Mouse (Mus musculus): ENCODE results near the gene Adi1.
A peak's percentile ranks its signal among the peaks of the same experiment; 100 is the strongest.

The Adi1 gene

DNA sequence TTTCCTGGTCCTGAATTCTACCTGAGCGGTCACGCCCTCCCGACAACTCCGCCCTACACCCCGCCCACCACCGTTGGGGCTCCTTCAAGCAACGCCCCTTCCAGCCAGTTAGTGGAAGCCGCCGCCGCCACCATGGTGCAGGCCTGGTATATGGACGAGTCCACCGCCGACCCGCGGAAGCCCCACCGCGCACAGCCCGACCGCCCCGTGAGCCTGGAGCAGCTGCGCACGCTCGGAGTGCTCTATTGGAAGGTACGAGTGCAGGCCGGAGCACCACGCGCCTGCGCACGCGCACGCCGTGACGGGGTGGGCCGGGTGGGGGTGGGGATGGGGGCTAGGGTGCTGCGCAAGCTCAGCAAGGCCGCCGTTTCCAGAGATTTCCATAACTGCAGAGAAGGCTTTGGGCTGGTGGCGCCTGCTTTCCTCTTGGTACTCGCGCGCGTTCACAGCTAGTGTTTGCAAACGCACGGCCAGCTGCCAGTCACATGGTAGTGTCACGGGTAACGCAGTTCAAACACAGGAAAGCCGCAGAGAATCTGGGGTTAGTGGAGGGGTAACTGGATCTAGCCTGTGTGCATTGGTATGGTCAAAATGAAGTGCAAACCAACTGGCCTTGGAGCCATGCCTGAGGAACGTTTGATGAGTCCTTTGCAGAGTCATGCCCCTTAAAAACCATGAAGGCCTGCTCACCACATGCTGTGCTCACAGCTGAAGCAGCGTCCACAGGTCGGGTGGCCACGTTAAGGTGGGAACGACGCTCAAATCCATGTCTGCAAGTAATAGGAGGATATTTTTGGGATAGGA, at the start of gene Adi1:
Adi1 (plus strand) TSS at position 111 of the 804 bp plus-strand sequence.
- DNase-seq (ENCODE audit: low spot score): peak; percentile 87

DNA sequence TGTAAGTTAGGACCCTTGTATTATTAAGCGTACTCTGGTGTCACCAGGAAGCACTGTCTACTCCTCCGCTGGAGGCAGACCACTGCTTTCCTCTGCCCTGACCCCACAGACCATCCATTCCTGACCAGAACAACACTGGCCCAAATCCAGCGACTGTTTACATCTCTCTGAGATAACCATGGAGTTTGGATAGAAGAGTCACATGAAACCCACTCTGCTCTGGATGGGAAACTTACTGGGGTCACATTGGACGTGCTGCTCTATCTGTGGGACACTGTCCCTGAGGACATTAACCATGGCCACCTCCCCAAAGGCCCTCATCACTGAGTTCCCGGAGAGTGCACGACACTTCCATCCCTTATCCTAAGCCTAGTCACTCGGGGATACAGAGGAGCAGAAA, 49.6 kb upstream of the Adi1 start:
- DNase-seq (ENCODE audit: low spot score): no peak

DNA sequence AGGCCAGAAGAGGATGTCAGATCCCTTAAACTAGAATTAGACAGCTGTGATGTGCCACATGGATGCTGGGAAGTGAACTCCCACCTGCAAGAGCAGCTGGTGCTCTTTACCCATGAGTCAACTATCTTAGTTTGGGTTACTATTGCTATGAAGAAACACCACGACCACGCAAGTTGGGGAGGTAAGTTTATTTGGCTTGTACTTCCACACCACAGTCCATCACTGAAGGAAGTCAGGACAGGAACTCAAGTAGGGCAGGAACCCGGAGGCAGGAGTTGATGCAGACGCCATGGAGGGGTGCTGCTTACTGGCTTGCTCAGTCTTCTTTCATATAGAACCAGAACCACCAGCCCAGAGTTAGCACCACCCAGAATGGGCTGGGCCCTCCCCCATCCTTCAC, 47.9 kb upstream of the Adi1 start:
- no peak for DNase-seq (ENCODE audit: low spot score)

DNA sequence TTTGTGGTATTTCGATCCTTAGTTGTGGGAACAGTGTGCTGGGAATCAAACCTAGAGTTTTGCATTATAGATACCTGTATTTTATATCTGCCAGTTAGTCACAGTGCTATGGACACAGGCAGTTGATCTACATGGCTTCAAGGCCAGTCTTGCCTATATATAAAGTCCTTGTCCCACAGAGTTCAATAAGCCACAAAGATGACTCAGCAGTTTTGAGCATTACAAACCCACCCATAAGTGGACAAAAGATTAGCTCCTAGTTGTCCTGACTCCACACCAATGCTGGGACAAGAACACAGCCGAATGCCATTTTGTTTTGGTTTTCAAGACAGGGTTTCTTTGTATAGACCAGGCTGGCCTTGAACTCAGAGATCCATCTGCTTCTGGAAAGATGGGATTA, 46.6 kb upstream of the Adi1 start:
- no peak for DNase-seq (ENCODE audit: low spot score)

DNA sequence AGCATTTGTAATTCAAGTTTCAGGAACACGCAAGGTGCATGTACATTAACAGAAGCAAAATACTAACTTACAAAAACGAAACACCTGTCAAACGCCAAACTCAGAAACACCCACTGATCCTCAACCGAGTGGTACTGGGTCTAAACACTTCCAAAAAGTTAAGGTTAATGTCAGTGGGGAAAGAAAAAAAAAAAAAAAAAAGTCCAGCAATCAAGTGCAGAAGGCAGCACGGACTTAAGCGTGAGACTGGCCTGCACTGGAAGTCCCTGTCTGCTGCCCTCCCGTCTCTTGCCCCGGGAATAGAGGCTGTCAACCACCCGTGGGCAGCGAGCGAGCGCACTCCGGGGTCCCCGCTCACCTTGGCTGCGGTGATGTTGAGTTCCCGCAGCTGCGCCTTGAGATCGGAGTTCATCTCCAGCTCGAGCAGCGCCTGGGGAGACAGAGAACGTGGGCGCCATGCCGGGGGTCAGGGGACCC, 39.9 kb upstream of the Adi1 start:
- DNase-seq (ENCODE audit: low spot score): no peak

DNA sequence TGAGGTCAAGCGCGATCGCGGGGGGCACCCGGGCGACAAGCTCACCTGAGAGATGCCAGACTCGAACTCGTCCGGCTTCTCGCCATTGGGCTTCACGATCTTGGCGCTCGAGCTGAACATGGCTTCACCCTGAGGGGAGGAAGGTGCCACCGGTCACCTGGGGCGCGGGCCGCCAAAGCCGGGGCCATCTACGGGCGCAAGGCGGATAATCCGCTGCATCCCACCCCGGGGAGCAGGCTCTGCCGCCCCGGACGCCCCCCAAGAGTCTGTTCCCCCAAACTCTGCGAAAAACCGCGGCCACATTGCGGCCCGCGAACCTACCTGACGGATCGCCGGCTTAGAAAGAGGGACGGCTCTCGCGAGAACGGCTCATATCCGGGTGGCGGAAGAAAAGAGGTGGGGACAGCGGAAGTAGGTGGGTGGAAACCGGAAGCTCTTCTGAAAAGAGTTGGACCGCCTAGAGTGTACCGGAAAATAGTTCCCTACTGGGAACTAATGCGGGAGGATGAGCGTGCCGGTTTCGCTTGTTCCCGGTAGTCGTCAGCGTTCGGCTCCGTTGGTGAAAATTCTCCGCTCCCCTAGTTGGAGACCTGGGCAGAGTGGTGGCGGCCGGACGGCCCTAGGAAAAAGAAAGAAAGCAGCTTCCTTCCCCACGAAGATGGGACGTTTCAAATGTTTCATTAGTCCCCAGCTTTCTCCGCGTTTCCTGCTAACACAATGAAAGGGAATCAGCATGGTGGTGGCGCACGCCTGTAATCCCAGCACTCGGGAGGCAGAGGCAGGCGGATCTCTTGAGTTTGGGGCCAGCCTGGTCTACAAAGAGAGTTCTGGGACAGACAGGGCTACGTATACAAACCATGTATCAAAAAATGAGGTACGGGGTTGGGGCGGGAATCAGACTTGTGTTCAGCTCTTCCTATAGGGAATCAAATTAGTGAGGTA, 39.2 kb upstream of the Adi1 start, which contains the start of gene Rps7:
Rps7 (minus strand) TSS at position 419 of the 942 bp plus-strand sequence.
- peak; percentile 91 for DNase-seq (ENCODE audit: low spot score)

DNA sequence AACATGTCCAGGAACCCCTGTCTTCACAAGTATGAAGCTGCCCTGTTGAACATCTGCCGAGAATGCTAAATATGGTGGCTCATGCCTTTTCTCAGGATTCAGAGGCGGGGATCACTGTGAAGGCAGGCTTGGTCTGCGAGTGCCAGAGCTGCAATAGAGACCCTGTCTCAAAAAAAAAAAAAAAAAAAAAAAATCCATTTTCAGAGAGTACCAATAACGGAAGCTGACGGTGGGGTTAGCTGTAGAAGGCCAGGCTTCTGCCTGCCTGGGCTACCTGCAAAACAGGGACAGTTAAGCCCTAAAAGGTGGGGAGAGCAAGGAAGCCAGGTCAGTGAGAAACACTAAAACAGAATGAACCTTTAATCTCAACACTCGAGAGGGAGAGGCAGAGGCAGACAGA, 38.5 kb upstream of the Adi1 start:
- DNase-seq (ENCODE audit: low spot score): no peak

DNA sequence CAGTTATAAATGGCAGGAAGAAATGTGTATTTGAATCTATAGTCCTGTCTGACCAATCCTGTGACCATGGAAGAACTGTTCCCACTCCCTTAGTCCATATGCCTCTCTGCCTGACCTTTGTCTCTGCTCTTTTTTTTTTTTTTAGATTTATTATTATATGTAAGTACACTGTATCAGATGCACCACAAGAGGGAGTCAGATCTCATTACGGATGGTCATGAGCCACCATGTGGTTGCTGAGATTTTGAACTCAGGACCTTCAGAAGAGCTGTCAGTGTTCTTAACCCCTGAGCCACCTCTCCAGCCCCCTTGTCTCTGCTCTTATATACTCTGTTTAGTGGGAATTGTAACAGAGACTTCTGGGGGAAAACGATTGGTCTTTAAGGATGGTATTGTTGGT, 36.3 kb upstream of the Adi1 start:
- DNase-seq (ENCODE audit: low spot score): no peak

DNA sequence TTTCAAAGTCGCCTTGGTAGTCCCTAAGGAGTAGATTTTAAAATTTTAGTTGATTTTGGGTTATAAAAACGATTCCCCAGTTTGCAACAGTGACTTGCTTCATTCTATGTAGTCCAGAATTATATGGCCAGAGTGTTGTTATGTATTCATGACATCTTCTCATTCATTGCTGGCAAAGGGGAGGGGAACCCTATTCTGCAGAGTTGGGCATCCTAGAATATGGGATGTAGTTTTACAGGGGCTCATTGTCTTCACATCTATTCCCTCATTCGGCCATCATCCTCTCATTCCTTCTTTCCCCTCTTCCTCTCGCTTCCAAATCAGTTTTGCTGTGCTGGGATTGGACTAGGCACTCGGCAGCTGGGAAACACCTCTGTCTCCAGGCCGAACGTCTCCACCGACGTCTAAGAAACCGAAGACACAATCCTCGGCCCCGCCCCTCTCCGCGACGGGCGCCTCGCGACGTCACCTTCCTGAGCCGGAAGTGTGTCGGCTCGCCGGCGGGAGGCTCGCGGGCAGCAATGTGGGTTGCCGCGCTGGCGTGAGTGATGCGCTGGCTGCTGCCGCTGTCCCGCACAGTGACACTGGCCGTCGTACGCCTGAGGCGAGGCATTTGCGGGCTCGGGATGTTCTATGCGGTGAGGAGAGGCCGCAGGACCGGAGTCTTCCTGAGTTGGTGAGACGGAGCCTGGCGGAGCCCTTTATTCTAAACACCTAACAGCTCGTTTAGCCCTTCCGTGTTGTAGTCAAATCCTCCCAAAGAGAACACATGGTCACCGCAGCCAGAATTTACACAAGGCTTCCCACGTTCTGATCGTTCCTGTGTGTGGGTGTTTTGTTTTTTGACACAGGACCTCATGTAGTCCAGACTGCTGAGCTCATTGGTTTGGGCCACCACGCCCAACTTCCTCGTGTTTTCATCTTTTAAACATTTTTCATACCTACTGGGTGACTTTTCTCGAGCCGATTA, 25.6 kb upstream of the Adi1 start, which contains the start of gene Rnaseh1:
Rnaseh1 (plus strand) TSS at position 462 of the 970 bp plus-strand sequence.
- peak; percentile 96 for DNase-seq (ENCODE audit: low spot score)

DNA sequence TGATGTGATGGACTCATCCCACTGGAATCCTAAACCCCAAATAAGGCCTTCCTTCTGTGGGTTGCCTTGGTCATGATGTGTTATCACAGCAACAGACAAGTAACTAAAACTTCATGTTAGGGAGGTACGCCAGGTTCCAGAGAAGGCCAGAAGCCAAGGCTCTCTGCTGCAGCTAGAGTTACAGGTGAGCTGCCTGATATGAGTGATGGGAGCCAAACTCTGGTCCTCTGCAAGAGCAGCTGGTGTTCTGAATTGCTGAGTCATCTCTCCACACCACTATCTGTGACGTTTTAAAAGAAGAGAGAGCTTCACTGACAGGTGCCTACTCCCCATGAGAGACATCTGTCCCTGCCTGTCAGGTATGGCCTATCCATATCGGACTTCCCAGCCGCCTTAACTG, 12.4 kb upstream of the Adi1 start:
- DNase-seq (ENCODE audit: low spot score): no peak

DNA sequence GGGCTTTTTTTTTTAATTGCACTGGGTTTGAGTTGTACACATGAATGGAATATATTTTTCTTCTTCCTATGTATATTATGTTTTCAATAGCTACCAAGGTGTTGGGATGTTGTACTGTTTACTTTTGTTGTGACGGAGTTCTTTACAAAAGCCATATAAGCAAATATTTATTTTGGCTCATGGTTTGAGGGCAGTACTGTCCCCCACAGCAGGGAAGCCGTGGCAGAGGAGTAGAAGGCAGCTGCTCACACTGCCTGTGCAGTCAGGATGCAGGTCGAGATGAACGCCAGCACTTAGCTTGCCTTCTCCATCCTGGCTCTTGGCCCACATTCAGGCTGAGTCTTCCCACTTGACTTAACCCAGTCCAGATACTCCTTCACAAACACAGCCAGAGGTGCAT, 8.3 kb upstream of the Adi1 start:
- DNase-seq (ENCODE audit: low spot score): no peak

DNA sequence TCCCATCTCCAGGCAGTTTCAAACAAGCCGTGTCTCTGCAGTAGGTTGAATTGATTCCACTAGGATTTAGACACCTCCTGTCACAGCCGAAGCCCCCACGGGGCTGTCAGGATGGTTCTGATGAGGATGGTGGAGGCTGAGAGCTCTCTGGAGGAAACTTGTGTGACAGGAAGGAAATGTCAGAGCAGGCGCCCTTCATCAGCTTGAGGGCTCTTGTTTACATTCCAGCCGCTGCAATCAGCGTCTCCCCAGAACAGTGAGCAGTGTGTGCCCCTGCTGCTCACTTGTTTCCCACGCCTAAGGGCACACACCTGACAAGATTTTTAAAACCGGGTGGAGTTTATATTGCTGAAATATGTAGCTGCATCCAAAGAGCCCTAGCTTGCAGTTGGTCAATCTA, 7.7 kb upstream of the Adi1 start:
- no peak for DNase-seq (ENCODE audit: low spot score)

DNA sequence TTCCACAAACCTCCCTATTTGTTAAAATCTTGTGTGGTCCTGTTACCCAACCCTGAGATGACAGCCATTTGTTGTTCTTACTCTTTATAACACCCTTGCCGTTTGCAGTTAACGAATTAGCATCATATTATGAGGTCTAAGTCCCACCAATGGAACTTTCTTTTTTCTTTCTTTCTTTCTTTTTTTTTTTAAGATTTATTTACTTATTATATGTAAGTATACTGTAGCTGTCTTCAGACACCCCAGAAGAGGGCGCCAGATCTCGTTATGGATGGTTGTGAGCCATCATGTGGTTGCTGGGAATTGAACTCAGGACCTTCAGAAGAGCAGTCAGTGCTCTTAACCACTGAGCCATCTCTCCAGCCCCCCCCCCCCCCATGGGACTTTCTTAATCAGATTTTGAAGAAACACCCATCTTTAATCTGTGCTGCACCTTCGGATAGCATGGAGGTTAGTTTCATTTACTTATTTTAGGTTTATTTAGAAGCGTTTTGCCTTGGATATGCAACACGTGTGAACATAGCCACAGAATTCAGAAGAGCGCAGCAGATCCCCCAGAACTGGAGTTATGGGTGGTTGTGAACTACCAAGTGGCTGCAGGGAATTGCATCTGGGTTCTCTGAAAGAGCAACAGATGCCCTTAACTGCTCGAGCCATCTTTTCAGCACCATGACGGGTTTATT, 852 bp upstream of the Adi1 start:
- no peak for DNase-seq (ENCODE audit: low spot score)

DNA sequence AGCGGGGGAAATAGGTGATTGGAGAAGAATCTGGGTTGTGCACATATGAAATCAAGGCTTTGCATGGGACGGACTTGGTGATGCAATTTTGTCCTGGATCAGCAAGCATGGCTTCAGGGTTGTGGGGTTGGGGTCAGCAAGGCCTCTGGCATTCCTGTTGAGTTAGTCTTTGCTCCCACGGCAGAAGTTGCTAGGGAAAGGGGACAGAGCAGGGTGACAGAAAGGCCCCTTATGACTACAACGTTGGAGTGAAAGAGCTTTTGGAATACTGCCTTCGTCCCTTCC, 836 bp downstream of the Adi1 start:
- no peak for DNase-seq (ENCODE audit: low spot score)

DNA sequence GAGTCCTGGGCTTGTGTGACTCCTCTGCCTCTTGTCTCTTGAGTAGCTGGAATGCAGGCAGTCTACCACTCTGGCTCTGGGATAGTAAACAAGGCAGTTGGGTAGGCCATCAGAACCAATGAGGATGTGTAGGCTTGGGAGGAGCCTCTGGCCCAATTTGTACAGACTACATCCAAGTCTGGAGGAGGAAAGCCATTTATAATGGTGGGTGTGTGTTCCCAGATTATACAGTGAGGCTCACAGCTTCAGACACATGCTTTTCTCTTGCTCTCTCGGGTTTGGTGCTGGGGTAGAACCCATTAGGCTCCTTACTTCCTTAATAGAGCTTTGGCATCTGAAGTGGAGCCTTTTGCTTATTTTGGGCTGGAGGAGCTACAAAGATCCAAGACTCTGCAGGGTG, 9.6 kb downstream of the Adi1 start:
- DNase-seq (ENCODE audit: low spot score): no peak

DNA sequence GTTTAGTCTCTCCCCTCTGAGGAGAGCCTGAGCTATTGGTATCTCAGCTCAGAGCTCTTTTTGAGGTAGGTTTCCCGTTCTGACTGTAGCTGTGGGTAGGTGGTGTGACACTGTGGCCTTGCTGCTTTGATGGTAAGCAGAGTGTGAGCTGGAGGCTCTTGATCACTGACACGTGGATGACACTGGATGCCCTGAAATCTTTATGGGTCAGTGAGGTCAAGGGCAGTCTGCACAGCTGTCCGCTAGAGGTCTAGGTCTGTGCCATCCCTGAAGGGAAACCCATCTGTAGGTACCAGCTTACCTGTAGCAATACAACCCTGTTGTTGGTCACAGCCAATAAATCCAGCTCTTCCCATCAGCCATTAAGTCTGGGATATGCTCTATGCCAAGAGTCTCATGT, 10.7 kb downstream of the Adi1 start:
- DNase-seq (ENCODE audit: low spot score): no peak

DNA sequence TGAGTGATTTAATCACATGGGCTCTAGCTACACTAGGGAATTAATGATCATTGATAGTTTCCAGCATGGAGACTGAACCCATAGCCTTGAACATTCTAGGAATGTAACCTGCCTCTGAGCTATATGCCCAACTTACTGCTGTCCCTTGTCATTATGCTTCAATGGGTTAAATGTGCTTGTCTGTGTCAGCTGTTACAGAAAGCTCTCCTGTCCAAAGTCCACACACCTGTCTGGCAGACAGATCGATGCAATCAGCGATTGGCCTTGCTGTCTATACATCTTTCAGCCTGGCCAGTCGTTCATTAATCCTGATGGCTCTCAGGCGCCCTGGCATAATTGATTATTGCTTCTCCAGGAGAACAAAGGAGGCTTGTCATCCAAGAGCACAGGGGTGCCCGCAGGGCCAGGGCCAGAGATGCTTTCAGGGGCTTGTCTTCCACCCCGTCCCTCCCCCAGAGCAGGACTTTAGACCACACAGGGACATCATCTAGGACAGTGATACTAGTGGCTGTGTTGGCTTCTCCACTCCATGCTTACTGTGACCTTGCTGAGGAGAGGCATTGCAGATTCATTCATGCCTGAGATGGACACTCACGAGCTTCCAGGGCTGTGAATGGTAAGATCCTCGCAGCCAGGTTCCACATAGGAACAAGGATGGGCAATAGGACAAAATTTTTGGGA, 11.3 kb downstream of the Adi1 start:
- no peak for DNase-seq (ENCODE audit: low spot score)

DNA sequence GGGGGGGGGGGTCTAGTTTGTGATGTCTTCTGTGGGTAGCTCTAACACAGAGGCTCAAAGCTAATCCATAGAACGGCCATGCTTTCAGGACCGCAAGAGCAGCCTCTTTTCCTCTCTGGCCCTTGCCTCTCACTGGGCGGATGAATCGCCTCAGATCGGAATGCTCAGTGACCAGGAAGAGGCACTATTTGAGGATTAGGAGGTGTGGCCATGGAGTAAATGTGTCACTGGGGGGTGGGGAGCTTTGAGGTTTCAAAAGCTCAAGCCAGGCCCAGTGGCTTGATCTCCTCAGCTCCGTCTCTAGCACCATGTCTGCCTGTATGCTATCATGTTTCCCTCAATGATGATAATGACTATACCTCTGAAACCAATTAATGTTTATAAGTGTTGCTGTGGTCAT, 14.0 kb downstream of the Adi1 start:
- DNase-seq (ENCODE audit: low spot score): no peak

DNA sequence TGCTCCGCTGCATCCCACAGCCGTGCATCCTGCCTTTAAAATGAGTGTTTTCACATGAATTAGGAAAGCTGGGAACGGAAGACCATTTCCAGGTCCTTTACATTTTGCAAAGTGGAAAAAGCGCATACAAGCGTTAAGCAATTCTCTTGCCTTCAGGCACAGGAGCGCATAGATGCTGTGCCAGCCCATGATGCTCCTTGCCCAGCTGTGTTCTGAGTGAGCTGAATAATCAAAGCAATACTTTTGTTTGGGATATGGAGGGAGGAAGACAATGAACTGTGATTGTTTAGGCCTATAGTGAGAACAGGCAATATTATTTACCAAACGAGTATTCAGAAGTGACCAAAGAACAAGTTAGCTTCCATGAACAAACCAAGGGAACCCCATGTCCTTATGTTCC, 15.7 kb downstream of the Adi1 start:
- DNase-seq (ENCODE audit: low spot score): no peak

DNA sequence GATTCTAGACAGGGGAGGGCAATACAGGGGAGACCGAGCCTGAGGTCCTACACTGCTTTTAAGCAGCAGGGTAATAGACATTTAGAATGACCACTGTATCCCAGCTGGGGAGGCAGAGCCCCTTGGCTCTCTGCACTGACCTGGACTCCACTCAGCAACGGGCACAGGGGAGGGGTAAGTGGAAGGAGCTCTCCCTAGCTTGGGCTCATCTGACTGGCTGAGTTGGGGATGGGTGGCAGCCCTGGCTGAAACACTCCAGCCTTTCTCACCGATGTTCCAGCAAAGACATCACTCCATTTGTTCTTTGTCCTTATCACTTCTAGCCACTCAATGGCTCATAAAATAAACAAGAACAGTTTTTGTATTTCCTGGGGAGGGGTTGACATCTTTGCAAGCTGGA, 18.7 kb downstream of the Adi1 start:
- no peak for DNase-seq (ENCODE audit: low spot score)

DNA sequence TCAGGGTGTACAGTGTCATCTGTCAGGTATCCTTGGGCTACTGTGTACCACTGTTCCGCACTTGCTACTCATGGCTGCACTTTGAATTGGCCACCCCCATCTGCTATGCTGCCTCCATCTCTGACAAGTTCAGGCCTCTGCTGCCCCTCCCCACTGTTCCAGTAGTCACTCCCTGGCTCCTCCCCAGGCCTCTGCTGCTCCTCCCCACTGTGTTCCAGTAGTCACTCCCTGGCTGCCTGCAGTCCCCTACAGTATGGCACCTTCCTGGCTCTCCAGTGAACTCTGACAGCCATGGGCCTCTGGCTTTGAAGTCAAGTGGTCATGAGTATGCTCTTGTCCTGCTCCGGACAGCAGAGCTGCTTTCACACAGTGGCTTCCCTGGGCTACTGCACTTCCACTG, 19.2 kb downstream of the Adi1 start:
- DNase-seq (ENCODE audit: low spot score): no peak
